Mouse (Mus musculus) layer of hippocampus, adult 18-20 months (tissue): Measurements from ENCODE around the gene Grhl3. TPM values are rescaled to one million over a fixed set of nuclear protein-coding genes. Genes with fewer than 3 reads are reported as not detected.

Source experiments
- DNase-seq, 2 experiments: peaks; one replicate each; pipeline ENCODE4 v3.0.0; 2022; ENCODE audit warnings: low spot score in 2 of 2
- total RNA-seq, 2 experiments: library from RNA; stranded (reverse); gene quantifications; 2 replicates each; pipeline ENCODE4 v1.2.3; 2021

The Grhl3 gene
- total RNA-seq, 2 experiments from 2014 or later: 0.48 to 0.79 TPM

DNA sequence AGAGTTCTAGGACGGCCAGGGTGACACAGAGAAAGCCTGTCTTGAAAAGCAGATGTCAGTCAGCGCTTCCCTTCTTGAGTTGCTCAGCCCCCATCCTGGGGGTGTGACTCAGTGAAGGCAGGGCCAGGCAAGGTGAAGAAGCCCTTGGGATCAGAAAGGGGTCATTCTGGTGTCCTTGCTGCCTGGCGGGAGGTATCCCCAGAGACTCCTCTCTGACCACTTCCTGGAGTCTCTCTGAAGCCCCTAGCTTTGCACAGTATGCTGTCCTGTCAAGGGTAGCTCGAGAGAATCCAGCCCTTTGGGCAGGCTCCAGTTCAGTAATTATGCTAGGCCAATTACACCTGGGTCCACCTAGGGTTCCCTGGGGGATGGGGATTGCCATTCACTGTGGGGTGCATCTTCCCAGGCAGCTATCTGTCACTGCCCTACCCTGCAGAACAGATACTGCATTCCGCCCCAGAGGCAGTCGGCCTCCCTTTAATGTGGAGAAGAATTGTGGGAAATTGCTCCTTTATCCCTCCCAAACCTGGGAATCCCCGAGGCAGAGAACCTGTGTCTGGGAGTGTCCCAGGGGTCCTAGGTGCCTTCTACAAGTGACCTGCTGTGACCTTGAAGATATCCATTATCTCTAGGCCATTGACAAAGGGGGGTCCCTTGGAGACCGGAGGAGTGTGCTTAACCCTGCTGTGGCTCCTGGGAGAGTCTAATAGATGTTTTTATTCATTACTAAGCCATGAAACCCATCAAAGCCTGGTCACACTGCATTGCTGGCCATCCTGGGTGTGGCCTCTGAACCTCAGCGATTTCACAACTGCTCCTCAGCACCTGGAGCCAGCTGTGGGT is 41.4 kb downstream of the Grhl3 start:
- DNase-seq: no peak

DNA sequence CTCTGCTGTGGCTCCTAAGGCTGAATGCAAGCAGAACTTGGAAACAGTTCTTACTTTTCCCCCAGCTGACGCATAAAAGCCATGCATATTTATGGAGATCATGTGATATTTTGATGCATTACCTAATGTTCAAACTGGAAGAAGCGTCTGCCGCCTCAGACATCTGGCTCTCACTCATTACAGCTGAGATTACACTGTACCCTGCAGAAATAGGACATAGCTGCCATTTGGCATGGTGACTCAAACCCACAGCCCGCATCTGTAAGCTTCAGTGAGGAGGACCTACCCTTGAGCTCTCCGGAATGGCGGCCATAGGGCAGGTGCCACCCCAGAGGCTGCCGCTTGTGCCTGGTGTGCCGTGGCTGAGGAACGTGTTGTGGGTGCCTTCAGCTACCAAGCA is 42.2 kb downstream of the Grhl3 start:
- DNase-seq: peak; percentile 25 to 74

DNA sequence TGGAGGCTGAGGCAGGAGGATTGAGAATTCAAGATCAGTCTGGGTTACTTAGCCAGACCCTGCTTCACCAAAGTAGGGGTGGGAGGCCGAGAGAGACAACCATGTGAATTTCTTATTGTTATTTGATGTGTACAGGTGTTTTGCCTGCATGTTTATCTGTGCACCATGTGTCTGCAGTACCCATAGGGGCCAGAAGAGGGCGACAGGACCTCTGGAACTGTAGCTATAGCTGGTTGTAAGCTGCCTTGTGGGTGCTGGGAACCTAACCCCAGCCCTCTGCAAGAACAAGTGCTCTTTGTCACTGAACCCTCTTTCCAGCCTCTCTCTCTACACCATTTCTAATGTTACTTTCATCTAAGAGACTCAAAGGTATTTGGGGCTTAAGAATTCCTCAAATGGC is 43.2 kb downstream of the Grhl3 start:
- no peak for DNase-seq

DNA sequence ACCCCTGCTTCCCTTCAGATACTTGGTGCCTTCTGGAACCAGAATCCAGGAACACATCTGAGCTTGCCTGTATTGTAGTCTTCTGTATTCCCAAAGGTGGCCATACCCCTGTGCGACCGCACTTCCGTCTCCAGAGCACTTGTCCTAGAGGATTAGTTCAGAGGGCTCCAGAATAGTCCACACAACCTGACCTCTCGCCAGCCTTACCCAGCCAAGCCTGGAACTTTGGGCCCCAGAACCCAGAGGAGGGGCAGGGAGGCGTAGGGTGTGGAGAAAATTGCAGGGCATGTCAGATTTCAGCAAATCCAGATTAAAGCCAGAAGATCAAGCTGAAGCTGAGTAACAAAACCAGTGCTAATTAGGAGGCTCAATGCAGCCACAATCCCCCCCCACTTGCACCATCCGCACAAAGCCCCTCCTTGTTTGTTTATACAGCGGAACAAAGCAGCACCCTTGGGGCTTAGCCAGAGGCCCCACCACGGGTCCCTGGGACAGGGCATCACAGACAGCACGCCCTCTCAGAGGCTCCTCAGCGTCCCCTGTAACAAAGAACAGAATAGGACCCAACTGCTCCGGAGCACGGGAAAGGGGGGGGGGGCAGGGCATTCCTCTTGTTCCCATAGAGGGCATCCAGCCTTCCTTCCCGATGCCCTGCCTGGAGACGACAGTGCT is 47.3 kb downstream of the Grhl3 start:
- DNase-seq: no peak

DNA sequence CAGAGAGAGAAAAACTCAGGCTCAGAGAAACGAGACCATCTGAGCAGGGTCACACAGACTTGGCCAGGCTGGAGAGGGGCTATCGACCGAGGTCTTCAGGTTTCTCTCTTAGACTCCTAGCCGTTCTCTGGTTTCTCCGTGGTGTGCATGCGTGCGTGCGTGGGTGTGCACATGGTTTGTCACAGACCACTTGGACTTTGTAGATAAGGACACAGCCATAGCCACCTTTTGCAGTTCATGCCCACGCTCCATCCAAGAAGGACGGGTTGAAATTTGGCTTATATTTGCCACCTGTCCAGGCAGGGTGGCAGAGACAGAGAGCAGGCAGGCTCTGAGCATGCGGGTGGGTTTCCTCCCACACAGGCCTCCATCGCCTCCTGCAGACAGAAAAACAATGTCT is 48.4 kb downstream of the Grhl3 start:
- no peak for DNase-seq

DNA sequence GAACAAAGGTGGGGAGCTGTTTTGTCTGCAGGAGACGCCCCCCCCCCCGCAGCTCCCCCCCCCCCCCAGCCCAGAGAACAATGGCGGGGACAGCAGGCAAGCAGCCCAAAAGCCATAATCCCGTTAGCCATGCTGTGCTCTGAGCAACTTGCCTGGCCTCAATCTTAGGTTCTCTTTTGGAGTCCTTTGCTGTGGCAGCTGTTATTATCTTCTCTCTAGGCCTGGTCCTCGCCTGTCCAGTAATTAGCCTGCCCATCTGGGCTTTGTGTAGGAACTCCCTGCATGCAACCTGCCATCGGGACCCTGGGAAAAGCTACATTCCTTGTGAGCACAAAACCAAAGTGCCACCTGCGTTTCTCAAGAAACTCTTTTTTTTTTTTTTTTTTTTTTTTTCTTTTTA is 49.5 kb downstream of the Grhl3 start:
- DNase-seq: no peak

DNA sequence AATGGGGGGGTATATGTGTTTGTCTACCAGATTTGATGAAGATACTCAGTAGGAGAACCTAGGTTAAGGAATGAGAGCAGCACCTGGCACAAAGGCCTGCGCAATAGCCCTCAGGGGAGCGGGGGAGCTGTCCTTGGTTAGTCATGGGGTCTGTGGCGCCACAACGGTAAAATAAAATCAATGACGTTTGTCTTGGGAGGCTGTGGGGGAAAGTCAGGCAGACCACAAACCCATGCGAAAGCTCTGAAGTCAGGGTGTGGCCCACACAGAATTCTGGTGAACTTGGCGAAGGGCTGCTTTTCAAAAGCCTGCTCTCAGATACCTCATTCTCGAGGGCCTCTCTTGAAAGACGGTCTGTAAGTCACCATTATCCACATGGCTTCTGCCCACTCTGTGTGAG is 53.0 kb downstream of the Grhl3 start:
- no peak for DNase-seq

DNA sequence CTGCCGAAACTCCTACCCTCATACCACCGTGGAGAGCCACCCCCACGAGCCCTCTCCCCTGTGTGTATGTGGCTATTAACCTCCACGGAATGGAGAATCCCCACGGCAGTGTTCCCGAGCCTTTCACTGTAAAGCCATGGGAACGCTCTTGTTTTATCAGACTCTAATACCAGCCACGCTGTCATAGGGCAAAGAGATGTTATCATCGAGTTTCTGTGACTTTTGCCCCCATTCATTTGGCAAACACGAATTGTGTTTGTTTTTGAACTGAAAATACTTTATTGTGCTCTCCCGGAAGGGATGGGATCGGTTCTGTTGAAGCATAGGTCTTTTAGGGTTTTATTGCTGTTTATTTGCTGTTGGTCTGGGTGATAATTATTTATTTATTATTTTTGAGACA is 55.3 kb downstream of the Grhl3 start:
- no peak for DNase-seq

DNA sequence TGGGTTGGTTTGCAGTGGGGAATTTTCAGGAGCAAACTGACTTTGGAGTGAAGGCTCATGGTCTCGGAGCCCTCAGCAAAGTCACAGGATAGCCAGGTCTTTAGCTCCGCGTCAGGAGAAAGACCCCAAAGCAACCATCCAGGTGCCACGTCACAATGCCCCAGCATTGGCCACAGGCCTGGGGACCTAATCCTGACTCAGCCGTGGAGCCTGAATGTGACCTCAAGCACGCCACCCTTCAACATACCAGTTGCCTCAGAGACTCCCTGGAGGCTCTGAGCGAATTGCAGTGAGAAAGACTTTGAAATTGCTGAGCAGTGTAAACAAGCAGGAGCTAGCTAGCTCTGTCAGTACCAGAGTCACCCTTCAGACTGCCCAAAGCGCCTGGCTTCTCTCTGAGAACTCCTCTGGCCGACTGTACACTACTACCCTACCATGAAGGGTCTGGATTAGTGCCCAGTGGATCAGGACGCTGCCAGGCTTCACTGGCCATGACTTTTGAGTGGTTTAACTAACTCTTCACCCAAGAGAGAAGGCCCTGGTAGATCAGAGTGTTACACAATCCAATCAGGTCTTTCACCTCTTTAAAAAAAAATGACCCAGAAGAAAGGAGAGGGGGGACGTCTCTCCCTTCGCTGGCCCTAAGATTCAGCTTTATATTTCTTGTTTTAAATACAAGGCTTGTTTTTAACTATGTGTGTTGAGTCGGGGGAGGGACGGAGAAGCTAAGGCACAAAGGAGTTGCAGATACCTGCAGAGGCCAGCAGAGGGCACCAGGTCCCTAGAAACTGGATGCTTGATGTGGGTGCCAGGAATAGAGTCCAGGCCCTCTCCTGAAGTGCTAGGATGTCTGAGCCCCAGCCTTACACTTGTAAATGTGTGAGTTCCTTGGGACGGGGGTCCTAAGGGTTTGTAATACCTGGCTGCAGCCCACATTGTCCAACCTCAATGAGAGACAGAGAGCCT is 56.8 kb downstream of the Grhl3 start:
- peak in 1 of 2 experiments; percentile 31 for DNase-seq

DNA sequence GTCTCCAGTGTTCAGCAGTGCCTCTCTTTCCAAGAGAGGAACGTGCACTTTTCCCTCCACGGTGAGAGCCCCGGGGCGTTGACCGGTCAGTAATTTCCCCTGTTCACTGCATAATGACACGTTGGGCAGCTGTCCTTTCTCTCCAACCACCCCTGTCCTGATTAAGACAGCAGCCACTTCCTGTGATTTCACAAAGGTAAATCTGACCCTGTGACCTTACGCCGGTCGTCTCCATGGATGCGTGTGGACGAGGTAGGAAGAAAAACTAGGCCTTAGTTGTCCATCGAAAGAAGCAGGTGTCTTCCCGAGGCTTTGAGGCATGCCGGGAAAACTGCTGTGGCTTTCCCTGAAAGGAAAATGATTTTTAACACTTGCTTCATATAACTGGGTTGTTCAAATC is 58.5 kb downstream of the Grhl3 start:
- DNase-seq: no peak

DNA sequence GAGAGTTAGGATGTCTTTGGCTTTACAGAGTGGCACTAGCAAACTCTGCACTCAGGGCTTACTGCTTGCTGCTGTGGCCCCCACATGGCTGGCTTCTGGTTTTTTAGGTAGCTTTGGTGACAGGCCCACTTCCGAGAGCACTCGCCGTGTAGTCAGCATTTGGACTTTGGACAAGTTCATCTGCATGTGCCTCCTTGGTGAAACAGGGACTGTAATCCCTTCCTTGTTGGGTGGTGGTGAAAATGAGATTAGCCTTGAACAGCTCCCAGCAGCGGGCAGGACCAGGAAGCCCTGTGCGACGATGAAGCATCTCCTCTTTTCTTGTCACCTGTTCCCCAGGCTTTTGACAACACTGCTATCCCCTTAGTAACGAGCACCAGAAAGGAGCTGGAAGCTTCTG is 59.6 kb downstream of the Grhl3 start:
- DNase-seq: no peak

DNA sequence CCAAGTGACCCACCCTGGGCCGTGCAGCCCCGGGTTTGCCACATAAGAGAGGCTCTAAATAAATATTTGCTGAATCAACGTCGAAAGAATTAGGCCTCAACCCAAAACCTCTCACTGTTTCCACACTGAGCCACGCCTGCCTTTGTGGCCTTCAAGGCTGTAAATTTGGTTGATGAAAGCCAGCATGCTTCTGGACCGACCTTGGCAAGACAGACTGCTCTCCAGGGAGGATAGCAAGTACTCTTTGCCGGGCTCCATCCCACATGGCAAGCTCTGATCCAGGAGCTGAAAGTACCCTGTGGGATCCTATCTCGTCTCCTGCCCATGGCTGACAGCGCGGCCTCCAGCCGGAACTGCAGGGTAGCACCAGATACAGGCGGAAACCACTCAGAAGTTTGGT is 63.9 kb downstream of the Grhl3 start:
- DNase-seq: no peak

DNA sequence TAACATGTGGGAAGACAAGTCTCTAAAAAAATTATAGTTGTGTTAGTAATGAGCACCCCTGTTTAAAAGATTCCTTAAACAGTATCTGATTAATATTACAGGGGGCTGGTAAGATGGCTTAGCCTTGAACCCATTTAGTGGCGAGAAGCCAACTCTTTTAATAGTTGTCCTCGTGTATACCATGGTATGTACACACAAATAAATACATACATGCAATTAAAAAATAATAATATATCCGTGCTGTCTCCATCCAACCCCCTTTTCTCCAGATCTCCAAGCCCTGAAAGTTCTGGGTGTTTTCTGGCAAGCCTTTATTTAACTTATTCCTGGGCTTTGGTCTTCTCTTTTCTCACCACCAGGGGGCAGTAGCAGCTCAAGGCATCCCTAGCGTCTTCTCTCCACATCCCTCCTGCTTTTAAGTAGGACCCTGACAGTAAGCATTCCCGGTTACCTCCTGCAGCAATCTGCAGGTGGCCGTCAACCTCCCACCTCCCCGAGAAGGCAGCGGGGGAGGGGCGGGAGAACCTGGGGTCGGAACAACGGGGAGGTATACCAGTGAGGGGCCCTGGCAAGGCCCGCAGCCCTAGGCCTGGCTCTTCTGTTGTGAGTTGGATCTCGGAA is 64.9 kb downstream of the Grhl3 start:
- peak; percentile 44 to 87 for DNase-seq

DNA sequence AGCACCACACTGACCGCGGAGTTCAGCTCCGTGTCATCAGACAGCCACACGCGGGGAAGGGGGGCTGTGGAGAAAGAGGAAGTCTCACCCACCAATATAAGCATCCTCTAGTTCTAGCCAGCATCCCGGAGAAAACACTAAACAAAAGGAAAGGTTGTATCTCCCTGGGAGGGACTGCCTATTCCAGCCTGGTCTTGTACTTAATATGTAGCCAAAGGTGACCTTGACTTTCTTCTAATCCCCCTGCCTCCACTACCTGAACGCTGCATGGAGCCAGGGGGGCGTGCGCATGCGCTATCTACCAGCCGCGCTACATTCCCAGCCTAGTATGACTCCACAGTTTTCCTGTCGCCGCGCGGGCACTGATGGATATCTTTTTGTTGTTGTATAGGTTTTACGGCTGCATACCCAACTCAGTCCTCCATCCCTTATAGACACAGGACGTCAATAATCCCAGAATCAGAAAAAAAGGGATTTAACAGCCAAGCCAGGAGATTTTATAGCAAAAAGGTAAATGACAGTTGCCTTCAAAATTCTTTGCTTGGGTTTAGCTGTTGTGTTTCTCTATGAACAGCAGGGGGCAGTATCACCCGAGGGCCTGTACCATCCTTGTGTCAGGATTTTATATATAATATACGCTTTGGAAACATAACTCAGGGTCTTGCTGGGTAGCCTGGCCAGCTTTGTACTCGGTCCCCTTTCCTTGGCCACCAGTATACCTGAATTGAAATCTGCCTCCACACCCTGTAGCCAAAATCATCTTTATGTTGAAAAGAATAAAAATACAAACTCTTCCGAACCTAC is 65.7 kb downstream of the Grhl3 start:
- peak; percentile 45 to 65 for DNase-seq

DNA sequence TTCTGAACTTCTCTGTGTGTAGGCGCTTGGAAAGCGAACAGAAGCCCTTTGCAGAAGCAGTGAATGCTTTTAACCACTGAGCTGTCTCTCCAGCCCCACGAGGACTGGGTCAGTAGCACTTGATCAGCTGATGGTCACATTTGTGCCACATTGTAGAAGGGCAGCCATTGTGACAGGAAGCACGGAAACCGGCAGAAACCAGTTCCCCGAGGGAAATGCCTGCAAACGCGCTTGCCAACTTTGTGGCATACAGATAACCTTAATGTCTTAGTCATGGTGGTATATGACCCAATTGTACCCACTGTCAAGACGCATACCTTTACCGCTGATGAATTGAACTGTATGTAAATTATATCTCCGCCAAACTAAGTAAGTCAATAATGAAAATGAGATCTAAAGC is 67.6 kb downstream of the Grhl3 start:
- no peak for DNase-seq

DNA sequence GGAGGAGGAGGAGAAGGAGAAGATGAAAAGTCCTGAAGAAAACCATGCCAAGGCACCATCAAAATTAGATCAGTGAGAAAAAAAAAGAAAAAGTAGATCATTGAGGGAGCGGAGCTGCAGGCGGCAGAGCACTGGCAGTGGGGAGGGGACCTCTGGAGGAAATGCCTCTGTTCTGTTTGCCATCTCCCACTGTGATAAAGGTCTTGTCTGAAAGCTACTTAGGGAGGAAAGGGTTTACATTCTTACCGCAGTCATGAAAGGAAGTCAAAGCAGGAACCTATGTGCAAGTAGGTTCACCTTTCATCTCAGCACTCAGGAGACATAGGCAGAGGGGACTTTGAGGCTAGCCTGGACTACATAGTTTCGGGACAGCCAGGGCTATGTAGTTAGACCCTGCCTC is 71.8 kb downstream of the Grhl3 start:
- no peak for DNase-seq

DNA sequence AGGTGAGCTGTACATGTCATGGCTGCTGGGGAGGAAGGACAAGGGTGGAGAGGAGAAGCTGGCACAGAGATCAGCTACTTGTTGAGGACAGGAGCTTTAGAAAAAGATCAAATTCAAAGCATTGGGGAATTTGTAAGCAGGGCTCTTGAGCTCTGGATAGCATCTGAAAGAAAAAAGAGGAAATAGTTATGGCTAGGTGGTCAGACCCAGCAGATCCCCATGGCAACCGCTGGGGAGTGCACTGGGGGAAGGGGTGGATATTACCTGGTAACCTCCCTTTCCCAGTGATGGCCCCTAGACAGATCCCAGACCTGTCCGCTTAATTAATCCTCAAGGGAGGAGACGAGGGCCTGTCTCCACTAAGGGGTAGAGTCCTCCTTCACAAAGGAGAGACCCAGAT is 73.6 kb downstream of the Grhl3 start:
- no peak for DNase-seq

DNA sequence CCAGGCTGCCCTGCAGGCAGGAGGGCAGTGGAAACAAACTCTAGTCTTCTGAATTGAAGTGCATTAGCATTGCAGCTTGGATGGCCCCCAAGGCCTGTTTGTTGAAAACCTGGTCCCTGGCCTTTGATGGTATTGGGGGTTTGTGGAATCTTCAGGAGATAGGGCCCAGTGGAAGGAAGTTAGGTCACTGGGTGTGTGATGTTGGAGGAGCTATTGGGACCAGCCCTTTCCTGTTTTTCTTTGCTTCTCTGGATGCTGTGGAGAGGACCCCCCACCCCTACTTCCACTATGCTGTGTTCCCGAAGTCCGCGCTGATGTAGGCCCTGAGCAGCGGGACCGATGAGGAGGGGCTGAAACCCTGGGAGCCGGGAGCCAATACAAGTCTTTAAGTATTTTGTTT is 75.3 kb downstream of the Grhl3 start:
- no peak for DNase-seq

DNA sequence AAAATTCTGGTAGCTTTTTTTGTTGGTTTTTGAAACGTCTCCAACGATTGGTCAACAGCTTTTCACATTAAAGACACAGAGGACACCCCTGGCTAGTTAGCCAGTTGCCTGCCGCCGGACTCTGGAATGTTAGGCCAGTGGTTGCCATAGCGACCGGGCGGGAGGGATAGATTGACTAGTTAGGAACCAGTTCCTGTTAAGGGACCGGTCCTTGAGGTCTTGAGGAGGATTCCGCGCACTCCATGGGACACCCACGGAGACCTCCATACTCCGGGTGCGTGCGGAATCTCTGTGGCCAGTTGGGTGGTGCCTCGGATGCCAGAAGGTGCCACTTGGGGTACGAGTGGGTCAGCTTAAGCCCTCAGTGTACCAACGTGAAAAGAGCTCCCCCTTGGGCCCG is 77.6 kb downstream of the Grhl3 start:
- DNase-seq: peak in 1 of 2 experiments; percentile 12

DNA sequence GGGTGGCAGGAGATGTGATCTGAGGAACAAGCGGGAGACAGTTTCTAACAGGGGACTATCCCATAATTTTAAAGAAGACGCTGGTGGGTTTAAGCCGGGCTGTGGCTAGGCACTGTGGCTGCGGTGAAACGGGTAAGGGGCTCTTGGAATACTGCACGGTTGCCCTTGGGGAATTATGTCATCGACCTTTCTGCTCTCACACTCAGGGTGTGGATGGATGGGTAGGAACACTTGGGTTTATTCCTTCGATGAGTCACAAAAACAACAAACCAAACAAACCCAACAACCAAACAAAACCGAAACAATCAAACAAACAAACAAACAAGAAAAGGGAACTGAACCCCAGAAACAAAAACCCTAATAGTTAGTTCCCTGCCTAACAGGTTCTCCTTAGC is 78.0 kb downstream of the Grhl3 start:
- DNase-seq: no peak
